Mouse (Mus musculus): ENCODE measurements around the gene Macrod1.

DNA sequence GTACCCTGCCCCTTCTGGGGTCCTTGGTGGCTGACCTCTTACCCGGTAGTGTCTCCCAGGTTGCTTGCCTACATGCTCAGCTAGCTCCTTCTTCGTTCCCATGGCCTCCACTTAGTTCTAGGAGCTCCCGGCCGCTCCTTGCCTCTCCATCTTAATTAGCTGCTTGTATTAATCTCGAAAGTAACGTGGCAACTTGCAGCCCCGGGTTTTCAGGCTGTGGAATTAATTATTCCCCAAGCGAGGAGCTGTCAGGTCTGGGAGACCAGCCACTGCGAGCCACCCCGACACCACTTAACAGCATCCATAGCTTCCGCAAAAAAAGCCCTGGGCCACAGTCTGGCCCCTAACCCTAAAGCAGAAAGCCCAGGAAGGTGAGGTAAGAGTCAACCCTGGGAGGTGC lies 126.8 kb downstream of the Macrod1 start:
- TF ChIP-seq EP300 (IDR thresholded peaks at IDR 0.05; ENCODE audit: insufficient read depth, low read depth, low read length) (no peak), POLR2A (IDR thresholded peaks at IDR 0.05; ENCODE audit: insufficient read depth, low read length) (no peak)
